Mouse (Mus musculus) intestine, postnatal 0 days (tissue): ENCODE data around the gene Mapre3. TPM values are rescaled to one million over a fixed set of nuclear protein-coding genes. Genes with fewer than 3 reads are reported as not detected.

Experiments used
- ATAC-seq: fragments of 200-750 bp; cut with Nextera tagmentation; 2 replicates; pipeline ENCODE4 v1.8.0; 2017; ENCODE audit warnings: mild to moderate bottlenecking, moderate TSS enrichment, moderate library complexity
- H3K27ac ChIP-seq: fragments of 300-500 bp; sonication (generic); 2 replicates; pipeline ENCODE4 v1.5.1; 2014; ENCODE audit warnings: mild to moderate bottlenecking, low read depth, low read length, moderate library complexity
- H3K27me3 ChIP-seq: fragments of 300-500 bp; sonication (generic); replicated peaks from 2 replicates; pipeline ENCODE4 v1.6.1; 2014; ENCODE audit warnings: low read length, mixed read lengths; ENCODE audit not compliant: control insufficient read depth, insufficient read depth
- H3K36me3 ChIP-seq: fragments of 300-500 bp; sonication (generic); 2 replicates; pipeline ENCODE4 v1.6.1; 2014; ENCODE audit warnings: mild to moderate bottlenecking, moderate library complexity; ENCODE audit not compliant: control insufficient read depth, insufficient read depth
- H3K4me1 ChIP-seq: fragments of 300-500 bp; sonication (generic); replicated peaks from 2 replicates; pipeline ENCODE4 v1.6.1; 2014; ENCODE audit warnings: antibody characterized with exemption, low read length, mixed read lengths; ENCODE audit not compliant: control insufficient read depth, insufficient read depth
- H3K4me2 ChIP-seq: fragments of 300-500 bp; sonication (generic); replicated peaks from 2 replicates; pipeline ENCODE4 v1.6.1; 2014; ENCODE audit warnings: low read depth, mild to moderate bottlenecking, moderate library complexity
- H3K4me3 ChIP-seq: fragments of 300-500 bp; sonication (generic); 2 replicates; pipeline ENCODE4 v1.5.1; 2014; ENCODE audit warnings: low read depth, low read length
- H3K9ac ChIP-seq: fragments of 300-500 bp; sonication (generic); 2 replicates; pipeline ENCODE4 v1.6.1; 2014; ENCODE audit warnings: mild to moderate bottlenecking, low read depth, low read length
- H3K9me3 ChIP-seq: fragments of 300-500 bp; sonication (generic); 2 replicates; pipeline ENCODE4 v1.6.1; 2016; ENCODE audit warnings: mixed run types; ENCODE audit not compliant: control insufficient read depth
- CTCF ChIP-seq: sonication (generic); IDR thresholded peaks from 2 replicates; pipeline ENCODE4 v1.5.1; 2016; ENCODE audit warnings: low read depth, mild to moderate bottlenecking, control low read depth, antibody characterized with exemption, moderate library complexity
- WGBS: fragments of 180-500 bp; shearing (Covaris S2); extraction: QIAGEN DNeasy Blood & Tissue Kit; methylation state at CpG from one replicate; pipeline ENCODE4 v1.1.7; 2014; 5-methylcytosine and 5-hydroxymethylcytosine counted together
- polyA plus RNA-seq: library from polyadenylated mRNA; unstranded; fragments of >200 nt; fragmentation: Nextera tagmentation; extraction: Ambion mirVana; gene quantifications from 2 replicates; pipeline ENCODE4 v1.2.1, GENCODE M21; 2015

The Mapre3 gene
- polyA plus RNA-seq, 1 experiment from 2014 or later = 25.5 TPM

- ATAC-seq = no peak
- 53% methylated on average over 8 of the region's 8 CpGs for WGBS
- no peak overlapping the region for H3K4me2 ChIP-seq
- H3K27me3 ChIP-seq = peaks cover 3% of the 10 kb centered on the region; the same call in 1 of the 2 replicates
- TF ChIP-seq CTCF = no peak
- H3K4me1 ChIP-seq = 0 out of 2 replicates have a peak, but pooled peaks cover 2% of the 10 kb centered on the region
- H3K4me3 ChIP-seq = no peak overlapping the region
- H3K9me3 ChIP-seq = no peaks in the 10 kb centered on the region
- H3K27ac ChIP-seq = no peak overlapping the region
- H3K9ac ChIP-seq = no peak overlapping the region
- no peaks in the 10 kb centered on the region for H3K36me3 ChIP-seq
Observed at GRCm38 (mm10) chr5:30816261-30816791, 1.9 kb downstream of the Mapre3 start.

DNA sequence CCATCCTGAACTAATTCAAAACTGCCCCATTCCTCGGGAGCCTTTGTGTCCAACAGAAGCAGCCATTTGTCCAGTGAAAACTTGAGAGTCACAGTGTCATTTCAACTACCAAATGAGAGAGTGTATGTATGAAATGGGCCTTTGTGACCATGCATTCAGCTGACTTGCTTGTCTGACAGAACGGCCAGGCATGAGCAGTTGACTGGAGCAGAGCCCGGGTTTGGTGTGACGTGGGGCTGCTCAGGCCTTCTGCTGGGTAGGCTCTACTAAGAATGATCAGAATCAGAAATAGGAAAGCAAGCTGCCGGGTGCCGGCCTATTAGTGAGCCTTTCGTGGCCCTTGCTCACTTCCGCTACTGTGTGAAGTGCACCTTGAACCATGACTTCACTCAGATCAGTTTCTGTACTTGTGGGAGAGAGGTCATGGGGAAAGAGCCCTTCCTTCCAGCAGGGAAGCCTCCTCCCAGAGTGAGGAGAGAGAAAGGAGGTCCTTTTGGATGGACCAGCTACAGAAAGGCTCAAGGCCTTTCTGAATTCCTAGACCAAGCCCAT is 4.4 kb downstream of the Mapre3 start:
- 0 out of 2 replicates have a peak, but pooled peaks cover 2% of the 10 kb centered on the region for H3K4me1 ChIP-seq
- no peak overlapping the region for H3K4me3 ChIP-seq
- H3K4me2 ChIP-seq = no peak overlapping the region
- TF ChIP-seq CTCF = no peak
- no peaks in the 10 kb centered on the region for H3K36me3 ChIP-seq
- ATAC-seq = peak; percentile 82
- H3K27me3 ChIP-seq = no peaks in the 10 kb centered on the region
- H3K27ac ChIP-seq = peak overlapping the region; percentile 60; the same call in 1 of the 2 replicates
- H3K9me3 ChIP-seq = no peaks in the 10 kb centered on the region
- WGBS = 72% methylated on average over 8 of the region's 8 CpGs
- no peak overlapping the region for H3K9ac ChIP-seq

GRCm38 (mm10) chr5:30822689-30823088 is 8.2 kb downstream of the Mapre3 start:
- Histone ChIP-seq H3K27ac (no peak overlapping the region), H3K27me3 (no peaks in the 10 kb centered on the region), H3K4me1 (no peaks in the 10 kb centered on the region), H3K9ac (no peak overlapping the region), H3K4me3 (no peak overlapping the region), H3K4me2 (no peak overlapping the region), H3K9me3 (no peaks in the 10 kb centered on the region), H3K36me3 (no peaks in the 10 kb centered on the region)
- TF ChIP-seq CTCF = no peak
- WGBS = 75% methylated on average over 5 of the region's 5 CpGs
- no peak for ATAC-seq

DNA sequence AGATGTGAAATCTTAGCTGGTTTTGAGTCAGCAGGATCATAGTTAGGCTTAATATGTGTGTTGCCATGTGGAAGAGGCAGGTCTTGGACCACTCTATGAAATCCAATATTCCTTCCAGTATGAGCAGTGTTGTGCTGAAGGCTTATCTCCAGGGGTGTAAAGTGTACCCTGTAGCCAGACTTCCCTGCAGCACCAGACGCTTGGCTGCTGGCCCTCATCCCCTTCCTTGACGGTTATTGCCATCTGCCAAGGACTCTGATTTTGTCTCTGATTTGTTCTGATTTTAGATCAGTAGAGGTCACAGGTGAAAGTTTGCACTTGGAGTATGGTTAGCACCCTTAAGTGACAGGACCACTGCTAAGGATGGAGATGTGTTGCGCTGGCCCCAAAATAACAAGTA is 8.7 kb downstream of the Mapre3 start:
- 78% methylated on average over 3 of the region's 3 CpGs for WGBS

GRCm38 (mm10) chr5:30824124-30824988 is 9.9 kb downstream of the Mapre3 start:
- H3K27me3 ChIP-seq = no peaks in the 10 kb centered on the region
- no peak overlapping the region for H3K4me2 ChIP-seq
- 93% methylated on average over 11 of the region's 11 CpGs for WGBS
- no peak overlapping the region for H3K9ac ChIP-seq
- no peak for ATAC-seq
- H3K36me3 ChIP-seq = no peaks in the 10 kb centered on the region
- TF ChIP-seq CTCF = no peak
- no peaks in the 10 kb centered on the region for H3K9me3 ChIP-seq
- no peak overlapping the region for H3K4me3 ChIP-seq
- H3K4me1 ChIP-seq = no peaks in the 10 kb centered on the region
- H3K27ac ChIP-seq = no peak overlapping the region

More for the DNA sequence above, 8.7 kb downstream of the Mapre3 start:
- H3K4me3 ChIP-seq = no peak overlapping the region
- H3K9me3 ChIP-seq = no peaks in the 10 kb centered on the region
- no peak overlapping the region for H3K9ac ChIP-seq
- no peak for ATAC-seq
- no peaks in the 10 kb centered on the region for H3K27me3 ChIP-seq
- no peaks in the 10 kb centered on the region for H3K4me1 ChIP-seq
- H3K36me3 ChIP-seq = no peaks in the 10 kb centered on the region
- H3K4me2 ChIP-seq = no peak overlapping the region
- no peak overlapping the region for H3K27ac ChIP-seq
- no peak for TF ChIP-seq CTCF

GRCm38 (mm10) chr5:30825166-30825565 is 10.7 kb downstream of the Mapre3 start:
- Histone ChIP-seq H3K27me3 (no peaks in the 10 kb centered on the region), H3K27ac (no peak overlapping the region), H3K36me3 (no peaks in the 10 kb centered on the region), H3K4me3 (no peak overlapping the region), H3K4me1 (no peaks in the 10 kb centered on the region), H3K9me3 (no peaks in the 10 kb centered on the region), H3K9ac (no peak overlapping the region), H3K4me2 (no peak overlapping the region)
- 72% methylated on average over 10 of the region's 10 CpGs for WGBS
- no peak for TF ChIP-seq CTCF
- no peak for ATAC-seq
